Mouse (Mus musculus) adrenal gland, postnatal 10 days (tissue): ENCODE results near the gene Gamt. TPM values are rescaled to one million over a fixed set of nuclear protein-coding genes. Genes with fewer than 3 reads are reported as not detected.
"Not testable (repeated sequence)": the region's sequence is repeated elsewhere in the genome, so short reads cannot be mapped to it uniquely, and the experiment has no call there.

Source experiments
- DNase-seq: peaks from one replicate; pipeline ENCODE4 v3.0.0; 2021; ENCODE audit warnings: mixed read lengths
- total RNA-seq, 2 experiments: library from RNA; stranded (reverse); gene quantifications; 2 replicates each; pipeline ENCODE4 v1.2.3; 2021

Gene Gamt
- total RNA-seq, 2 experiments from 2014 or later: 164 to 167 TPM

DNA sequence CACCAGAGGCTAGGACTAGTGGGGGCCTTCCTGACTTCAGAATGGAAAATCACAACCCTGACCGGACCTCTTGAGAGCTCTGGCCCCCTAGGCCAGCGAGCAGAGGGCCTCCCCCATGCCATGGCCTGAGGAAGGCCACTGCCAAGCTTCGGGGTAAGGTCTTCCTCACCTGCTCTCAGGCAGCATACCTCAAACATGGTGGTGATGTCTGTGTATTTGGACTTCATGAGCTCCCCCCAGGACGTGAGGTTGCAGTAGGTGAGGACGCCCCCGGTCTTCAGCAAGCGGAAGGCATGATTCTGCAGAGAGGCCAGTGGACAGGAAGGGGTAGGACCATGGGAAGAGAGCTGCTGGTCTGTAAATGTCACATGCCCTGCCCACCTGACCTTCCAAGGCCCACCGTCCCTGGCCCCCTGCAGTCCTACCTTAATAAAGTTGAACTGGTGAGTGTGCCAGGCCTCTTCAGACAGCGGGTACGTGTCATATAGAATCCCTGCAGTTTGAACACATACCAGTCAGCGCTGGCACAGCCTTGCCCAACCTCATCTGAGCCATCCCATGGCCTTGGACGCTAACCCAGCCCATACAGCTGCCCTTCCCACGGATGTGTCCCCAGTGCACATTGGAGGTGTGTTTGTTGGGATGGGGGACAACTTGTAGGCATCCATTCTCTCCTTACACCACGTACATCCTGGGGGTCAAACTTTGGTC lies 1.9 kb downstream of the Gamt start:
- peak; percentile 58 for DNase-seq

DNA sequence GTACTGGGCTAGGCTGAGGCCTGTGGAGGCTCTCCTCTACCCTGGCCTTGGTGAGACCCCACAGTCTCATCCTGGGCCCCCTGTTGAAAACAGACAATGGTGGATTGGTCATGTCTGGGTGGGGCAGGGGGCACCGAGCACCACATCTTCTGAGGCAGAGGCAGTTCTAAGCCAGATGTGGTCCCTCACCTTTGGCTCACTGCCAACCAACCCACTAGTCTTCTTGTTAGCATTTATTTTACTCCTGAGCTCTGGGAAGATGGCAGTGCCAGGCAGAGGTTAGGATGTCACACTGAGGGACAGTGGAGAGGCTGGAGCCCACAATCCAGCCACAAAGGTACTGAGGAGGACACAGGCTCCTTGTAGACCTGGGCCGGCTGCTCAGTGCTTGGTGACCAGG lies 2.9 kb downstream of the Gamt start:
- DNase-seq: no peak

- peak; percentile 83 for DNase-seq
Measured at GRCm38 (mm10) chr10:80255881-80256535, 4.8 kb downstream of the Gamt start.

DNA sequence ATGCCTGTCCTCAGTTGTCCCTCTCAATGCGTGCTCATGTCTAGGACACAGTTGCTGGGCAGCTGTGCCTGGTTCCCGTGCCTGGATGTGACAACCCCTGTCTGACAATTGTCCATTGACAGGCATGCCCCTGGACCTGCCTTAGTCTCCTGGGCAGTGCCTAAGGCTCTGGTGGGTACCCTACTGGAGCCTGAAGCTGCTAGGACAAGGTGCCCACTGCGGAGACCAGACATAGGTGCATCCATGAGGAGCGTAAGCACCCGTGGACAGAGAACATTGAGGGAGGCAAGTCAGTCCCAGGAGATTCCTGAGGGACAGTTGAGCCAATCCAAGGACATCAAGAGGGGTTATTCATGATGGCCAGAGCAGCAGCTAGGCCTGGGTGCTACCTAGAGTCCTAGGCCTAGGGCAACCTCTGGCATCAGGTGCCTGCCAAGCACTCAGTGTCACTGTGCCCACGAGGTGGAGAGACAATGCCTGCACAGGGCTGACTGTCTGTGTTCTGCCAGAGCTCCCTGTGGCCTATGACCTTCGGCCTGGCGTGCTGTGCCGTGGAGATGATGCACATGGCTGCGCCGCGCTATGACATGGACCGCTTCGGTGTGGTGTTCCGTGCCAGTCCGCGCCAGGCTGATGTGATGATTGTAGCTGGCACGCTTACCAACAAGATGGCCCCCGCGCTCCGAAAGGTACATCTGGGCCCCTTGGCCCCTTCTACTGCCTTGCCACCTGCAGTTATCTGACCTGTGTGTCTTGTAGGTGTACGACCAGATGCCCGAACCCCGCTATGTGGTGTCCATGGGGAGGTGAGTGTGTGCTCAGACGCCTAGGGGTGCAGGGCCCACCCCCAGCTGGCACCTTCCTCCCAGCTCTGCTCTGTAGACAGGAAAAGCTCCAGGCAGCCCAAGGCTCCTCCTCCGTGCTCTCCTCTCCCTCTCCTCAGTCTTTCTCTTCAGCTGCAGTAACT lies 6.2 kb downstream of the Gamt start:
- no peak for DNase-seq

- DNase-seq: no peak
Measured at GRCm38 (mm10) chr10:80253551-80253950, 7.3 kb downstream of the Gamt start.

GRCm38 (mm10) chr10:80252493-80253274 lies 8.1 kb downstream of the Gamt start:
- no peak for DNase-seq

- DNase-seq: no peak
Measured at GRCm38 (mm10) chr10:80252011-80252410, 8.8 kb downstream of the Gamt start.

DNA sequence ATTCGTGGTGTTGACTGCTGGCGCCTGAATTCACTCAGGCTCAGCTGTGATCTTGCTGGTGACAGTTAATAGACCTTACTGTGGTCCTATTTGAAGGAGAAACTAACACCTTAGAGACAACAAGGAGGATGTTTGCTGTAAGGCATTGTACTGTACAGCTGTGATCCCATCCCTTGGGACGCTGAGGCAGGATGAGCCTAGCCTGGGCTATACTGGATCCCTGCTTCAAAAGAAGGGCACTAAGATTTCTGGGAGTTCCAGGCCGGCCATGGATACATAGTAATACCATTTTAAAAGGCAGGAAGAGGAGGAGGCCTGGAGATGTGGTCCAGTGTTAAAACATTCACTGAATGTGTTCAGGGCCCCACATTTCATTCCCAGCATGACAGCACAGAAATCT lies 10.2 kb downstream of the Gamt start:
- no peak for DNase-seq

- no peak for DNase-seq
Measured at GRCm38 (mm10) chr10:80250059-80250458, 10.8 kb downstream of the Gamt start.

GRCm38 (mm10) chr10:80248971-80249640 lies 11.7 kb downstream of the Gamt start, which contains the start of gene Ndufs7:
Gene Ndufs7, plus strand, starts transcription at chr10:80249121.
- DNase-seq: peak; percentile 94

DNA sequence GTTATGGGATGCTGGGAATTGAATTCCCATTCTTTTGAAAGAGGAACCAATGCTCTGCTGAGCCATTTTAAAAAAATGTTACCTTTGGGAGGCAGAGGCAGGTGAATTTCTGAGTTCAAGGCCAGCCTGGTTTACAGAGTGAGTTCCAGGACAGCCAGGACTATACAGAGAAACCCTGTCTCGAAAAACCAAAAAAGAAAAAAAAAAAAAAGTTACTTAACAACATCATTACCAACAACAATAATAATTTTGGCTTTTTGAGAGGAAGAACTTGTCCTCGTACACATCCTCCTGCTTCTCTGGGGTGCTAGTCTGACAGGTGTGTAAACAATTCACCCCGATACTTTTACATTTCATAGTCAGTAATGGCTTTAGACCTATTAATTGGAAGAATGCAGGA lies 12.4 kb downstream of the Gamt start:
- not testable (repeated sequence) for DNase-seq

- DNase-seq: no peak
Measured at GRCm38 (mm10) chr10:80247849-80248248, 13.0 kb downstream of the Gamt start.

DNA sequence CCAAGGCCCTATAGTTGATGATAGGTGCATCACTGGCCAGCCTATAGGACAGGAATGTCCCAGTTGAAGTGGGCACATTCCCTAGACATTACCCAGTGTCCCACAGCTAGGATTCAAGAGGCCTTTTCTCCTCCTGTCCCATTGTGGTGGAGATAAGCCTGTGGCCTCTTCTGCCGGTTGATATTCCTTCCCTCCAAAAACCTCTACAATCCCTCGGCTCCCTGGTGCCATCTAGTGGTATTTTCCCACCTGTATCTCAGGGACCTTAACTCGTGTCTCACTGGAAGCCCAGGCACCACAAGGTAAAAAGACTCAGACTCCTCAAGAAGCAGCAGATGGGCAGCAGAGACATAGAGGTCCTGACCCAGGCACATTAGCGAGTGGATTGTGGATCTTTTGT lies 15.2 kb downstream of the Gamt start:
- peak; percentile 89 for DNase-seq

- peak; percentile 41 for DNase-seq
Measured at GRCm38 (mm10) chr10:80244791-80245399, 15.9 kb downstream of the Gamt start.

GRCm38 (mm10) chr10:80242607-80243006 lies 18.2 kb downstream of the Gamt start:
- DNase-seq: no peak

DNA sequence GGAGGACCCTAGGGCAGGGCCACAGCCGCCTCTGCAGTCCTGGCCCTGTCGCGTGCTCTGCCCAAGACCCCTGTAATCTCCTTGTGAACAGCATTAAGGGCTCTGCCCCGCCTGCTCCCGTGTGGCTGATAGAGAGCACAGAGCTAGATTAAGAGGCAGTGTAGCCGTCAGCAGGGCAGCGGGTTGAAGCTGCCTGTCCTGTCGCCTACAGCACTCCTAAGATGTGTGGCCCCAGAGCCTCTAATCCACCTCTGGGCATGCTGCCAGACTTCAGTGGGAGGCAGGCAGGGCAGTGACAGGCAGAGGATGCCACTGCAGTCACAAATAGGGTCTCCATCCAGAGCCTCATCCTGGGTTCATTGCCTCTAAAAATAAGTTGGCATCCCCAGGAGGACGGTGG lies 18.7 kb downstream of the Gamt start:
- DNase-seq: no peak

GRCm38 (mm10) chr10:80239791-80240190 lies 21.0 kb downstream of the Gamt start:
- DNase-seq: no peak

DNA sequence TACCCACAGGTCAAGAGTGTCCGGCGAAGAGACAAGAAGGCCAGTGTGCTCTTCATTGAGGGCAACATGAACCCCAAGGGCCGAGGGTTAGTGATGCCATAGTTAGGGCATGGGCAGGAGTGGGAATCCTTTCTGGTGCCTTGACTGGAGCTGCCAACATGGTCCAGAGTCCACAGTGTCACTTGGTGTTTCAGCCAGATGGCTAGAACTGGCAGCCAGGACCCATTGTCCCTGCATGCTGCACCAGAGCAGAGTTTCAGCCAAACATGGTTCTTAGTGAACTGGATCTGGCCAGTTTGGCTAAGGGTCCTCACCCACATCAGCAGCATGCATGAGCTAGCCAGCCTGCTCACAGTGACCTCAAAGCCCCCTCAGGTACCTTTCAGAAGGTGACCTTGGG lies 22.5 kb downstream of the Gamt start:
- DNase-seq: no peak

DNA sequence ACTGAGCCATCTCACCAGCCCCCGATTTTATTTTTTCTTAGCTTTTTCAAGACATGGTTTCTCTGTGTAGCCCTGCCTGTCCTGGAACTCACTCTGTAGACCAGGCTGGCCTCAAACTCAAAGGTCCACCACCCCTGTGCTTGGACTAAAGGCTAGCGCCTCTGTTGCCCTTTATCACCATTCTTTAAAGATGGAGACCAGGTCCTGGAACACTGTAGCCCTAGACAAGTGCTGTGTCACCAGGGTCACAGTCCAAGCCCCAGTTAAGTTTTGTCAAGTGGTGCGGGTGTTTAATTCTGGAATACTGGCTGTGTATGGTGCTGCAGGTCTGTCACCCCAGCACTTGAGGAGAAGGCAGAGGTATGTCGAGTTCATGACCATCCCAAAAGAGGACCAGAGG lies 23.8 kb downstream of the Gamt start:
- no peak for DNase-seq

GRCm38 (mm10) chr10:80236145-80236825 lies 24.5 kb downstream of the Gamt start:
- DNase-seq: no peak
